Mouse (Mus musculus) layer of hippocampus, postnatal 36 days (tissue): ENCODE measurements around the gene Mob3a. TPM values are rescaled to one million over a fixed set of nuclear protein-coding genes. Genes with fewer than 3 reads are reported as not detected.
A peak's percentile ranks its signal among the peaks of the same experiment; 100 is the strongest.

Source experiments
- DNase-seq, 2 experiments: peaks; one replicate each; pipeline ENCODE4 v3.0.0; 2022
- total RNA-seq, 2 experiments: library from RNA; stranded (reverse); gene quantifications; 2 replicates each; pipeline ENCODE4 v1.2.3; 2021

The Mob3a gene
- total RNA-seq, 2 experiments from 2014 or later, result 16.0 to 16.1 TPM

DNA sequence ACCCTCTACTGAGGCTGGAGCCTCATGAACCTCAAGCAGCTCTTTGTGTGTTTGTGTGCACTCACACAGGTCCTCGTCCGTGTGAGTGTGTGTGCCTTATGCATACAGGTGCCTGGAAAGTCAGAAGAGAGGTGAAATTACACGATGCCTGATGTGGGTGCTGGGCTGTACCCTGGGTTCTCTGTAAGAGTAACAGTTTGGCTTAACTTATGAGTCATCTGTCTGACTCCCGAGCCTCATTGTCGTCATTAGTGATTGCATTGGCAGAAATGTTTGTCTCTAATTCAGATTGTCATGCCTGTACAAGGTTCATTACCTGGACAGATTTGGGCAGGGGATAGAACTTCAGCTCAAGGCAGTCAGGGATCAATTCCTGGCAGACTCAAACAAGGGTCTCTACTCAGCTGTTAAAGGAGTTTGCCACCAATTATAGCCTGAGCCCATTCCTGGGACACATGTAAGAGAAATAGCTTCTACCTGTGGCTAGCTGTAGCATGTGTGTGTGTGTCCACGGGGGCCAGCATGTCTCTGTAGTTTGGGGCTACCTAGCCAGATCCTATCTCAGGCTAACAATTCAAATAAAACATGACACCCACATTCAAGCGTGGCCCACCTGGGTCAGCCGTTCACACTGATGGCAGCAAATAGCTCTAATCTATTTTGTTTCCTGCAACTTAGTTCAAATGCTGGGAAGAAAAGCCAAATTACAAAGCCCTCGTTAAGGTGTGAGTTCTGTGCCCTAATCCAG, 24.5 kb downstream of the Mob3a start:
- no peak for DNase-seq

DNA sequence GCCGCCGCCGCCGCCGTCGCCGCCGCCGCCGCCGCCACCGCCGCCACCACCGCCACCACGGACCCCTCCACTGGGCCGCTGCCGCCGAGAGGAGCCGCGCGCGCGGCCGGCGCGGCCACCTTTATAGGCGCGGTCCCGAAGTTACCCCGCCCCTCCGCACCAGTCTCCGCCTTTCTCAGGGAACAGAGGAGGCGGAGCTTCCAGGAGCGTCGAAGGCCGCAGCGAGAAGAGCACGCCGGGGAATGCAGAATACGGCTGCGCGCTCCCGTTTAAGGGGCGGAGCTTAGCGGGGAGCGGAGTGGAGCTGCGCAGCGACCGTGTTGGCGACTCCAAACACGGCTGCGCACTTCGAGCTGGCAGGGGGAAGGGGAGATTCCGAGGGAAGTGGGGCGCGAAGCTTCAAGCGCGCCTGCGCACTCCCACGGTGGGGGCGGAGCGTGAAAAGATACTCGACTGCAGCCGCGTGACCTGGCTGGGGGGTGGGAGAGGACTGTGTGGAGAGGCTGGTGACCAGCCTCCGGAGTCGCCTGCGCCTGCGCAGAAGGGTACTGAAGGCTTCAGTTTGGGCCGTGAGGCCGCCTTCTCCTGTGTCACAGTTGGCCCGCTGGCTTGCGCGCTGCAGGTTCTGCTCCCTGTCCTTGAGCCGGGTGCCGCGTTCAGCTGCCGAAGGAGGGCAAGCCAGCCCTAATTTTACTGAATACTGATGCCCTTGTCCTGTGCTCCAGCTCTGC, 25.4 kb downstream of the Mob3a start:
- DNase-seq, result peak; percentile 99

DNA sequence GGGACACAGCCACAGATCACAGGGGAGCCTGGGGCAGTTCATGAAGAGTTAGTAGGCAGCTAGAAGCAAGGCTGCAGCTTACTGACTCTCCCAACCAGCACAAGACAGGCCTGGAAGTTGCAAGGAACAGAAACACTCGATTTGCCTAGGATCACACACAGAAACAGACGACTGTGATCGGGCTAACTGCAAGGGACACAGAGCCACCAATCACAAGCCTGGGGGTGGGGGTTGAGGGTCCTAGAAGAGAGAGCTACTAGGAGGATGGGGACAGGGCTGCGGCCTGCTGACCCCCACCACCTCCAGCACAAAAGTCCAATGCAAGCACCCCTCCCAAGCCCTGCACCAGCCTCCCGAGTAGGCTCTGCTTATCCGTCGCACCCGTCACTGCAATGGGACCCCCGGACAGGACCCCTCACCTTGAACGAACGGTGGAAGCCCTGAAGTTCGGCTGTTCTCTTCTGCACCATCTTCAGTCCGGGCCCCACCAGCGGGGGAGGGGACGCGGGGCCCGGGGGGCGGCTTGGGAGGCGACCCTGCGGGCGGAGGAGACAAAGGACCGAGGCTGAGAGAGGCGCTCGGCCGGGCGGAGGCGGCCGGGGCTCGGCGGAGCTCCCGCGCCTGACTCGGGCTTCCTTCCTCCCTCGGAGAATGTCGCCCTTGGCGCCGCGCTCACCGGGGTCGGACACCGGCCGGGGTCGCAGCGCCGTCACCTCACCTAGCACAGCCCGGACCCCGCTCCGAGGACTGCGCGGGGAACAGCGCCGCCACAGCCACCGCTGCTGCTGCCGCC, 26.2 kb downstream of the Mob3a start:
- DNase-seq, result peak in 1 of 2 experiments; percentile 48

DNA sequence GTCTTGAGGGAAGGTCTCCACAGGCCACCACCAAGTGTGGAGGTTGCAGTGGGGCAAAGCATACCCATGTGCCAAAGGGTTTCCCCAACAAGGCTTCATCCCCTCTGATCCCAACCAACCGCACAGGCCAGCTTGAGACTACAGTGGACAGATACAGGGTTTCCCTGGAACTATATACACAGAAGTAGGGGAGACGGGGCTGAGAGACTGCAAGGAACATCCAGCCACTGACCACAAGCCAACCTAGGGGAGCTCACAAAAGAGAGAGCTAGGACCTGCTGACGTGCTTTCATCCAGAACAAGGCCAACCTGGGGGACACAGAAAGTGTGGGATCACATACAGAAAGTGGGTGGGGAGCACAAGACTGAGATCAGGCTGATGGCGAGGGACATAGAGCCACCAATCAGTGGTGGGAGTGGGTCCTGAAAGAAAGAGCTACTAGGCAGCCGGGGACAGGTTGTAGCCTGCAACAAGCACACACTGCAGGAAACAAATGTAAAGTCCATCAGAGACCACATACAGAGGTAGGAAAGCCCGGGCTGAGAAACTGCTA, 26.8 kb downstream of the Mob3a start:
- DNase-seq, result no peak

DNA sequence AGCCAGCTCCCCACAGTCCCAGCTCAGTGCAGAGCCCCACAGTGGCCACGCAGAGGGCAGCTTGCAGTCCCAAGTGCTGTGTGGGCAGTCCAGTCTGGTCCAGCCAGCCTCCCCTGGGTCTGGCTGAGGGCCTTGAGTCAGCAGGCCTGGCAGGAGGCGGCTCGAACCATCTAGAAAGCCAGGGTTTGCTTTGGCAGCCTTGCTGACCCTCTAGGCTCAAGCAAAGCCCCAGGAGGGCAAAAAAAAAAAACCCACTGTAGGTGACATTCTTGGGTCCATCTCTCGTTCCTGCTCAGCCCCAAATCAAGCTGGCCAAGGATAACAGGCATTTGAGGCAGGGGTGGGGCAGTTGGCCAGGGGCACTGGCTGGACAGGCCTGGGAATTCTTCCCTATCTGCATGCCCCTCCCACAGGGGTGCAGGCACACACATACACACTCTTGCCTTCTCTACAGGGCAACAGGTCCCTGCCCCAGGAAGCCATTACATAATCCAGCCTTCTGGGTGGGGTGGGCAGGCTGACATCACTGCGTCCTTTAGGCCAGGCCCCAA, 27.5 kb downstream of the Mob3a start:
- DNase-seq, result no peak

DNA sequence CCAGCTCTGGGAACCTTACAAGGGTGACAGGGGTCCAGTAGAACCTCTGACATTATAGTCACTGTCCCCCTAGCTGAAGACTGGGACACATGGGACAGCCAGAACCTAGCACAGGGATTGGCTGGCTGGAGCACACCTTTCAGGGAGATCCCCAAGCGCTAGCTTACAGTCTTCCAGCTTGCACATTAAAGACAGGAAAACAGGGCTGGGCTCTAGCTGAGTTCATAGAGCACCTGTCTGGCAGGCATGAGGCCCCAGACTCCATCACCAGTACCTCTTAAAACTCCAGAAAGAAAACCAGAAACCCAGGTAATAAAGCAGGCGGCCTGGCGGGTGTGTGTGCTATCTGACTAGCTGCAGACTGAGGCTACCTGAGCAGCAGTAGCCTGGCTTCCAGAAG, 28.1 kb downstream of the Mob3a start:
- DNase-seq, result no peak

DNA sequence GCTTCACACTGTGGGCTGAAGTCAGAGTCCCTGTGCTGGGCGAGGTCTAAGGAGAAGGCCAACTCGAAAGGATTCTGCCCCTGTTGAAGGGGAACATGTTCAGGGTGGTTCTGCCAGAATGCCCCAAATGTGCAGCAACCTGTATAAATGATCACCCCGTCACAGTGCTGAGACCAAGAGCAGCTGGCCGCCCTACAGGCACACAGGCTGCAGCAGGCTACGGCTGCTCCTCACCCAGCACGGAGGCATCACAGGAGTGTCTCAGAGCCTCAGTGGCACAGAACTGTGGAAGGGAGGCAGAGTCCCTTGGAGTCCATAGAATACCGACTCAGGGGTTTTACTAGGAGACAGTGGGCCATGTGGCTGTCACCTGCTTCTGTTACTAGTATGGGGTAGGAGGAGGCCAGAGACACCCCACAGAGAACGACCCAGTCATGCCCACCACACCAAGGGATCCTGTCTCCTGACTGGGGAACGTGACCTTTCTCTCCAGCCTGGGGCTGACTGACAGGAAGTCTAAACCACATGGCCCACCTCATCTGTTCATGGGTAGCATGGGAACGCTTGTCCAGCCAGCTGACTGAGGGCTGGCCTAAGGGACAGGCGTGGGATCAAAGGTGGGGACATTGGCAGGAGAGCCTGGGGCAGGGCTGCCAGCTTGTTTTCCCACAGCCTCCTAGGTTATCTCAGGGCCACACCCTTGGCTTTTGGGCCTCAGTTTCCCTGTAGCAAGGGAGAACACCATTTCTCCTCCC, 29.7 kb downstream of the Mob3a start:
- DNase-seq, result no peak

DNA sequence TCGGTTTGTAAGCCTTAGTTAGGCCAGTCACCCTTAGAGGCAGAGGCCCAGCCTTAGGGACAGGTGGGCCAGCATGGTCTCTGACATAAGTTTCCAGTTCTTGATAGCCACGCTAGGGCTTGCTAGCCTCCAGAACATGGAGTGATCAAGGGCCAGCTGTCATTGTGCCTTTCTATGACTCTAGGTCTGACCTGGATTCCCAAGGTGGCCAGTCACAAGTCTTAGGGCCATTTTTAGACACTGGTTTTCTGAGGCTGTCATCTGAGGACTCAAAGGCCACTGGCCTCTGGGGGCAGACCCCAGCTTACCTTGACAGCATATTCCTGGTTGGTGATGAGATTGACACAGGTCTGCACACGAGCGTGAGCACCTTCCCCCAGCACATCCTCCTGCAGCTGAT, 30.5 kb downstream of the Mob3a start:
- no peak for DNase-seq

DNA sequence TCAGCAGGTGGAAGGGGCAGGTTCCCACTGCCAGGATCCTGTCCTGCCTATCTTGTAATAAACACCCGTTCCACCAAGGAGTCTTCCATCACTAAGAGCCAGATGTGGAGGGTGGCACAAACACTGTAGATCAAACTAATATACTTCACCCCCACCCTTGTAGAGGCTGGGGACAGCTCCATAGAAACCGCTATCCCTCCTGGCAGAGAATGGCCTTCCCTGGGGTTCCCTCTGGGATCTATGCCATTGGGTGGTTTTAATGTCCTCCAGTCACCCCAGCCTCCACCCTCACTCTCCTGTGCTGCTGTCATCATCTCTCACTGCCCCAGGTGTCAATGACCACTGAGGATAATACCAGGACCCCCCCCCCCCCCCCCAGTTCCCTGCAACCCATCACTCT, 31.2 kb downstream of the Mob3a start:
- DNase-seq, result no peak

DNA sequence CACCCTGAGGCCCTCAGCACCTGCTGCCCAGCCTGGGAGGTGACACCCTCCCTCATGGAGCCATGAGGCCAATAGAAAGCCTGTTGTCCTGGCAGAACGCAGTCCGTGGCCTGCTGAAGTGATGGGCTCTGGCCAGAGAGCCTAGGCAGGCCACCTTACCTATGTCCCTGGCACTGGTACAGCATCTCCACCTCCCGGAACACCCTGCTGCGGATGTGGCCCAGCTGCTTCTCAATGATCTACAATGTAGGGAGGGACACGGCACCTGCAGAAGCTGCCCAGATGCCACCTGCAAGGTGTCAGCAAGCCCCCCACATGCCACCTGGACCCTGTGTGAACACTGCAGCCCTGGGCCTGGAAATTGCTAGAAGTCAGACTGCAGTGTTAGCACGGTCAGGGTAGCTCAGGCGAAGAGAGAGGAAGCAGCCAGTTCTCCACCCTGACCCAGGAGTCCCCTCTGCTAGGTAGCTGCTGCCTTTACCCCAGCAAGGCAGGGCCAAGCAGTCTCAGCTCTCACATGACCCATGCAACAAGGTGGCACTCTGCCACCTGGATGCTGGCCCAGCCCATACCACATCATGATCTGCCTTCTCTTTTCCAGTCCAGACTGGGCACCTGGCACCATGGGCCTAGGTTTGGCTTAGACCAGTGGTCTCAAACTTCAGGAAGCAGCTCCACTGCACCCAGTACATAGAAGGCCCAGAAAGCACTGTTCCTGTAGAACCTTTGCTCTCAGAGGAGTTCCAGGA, 31.9 kb downstream of the Mob3a start:
- DNase-seq, result no peak

DNA sequence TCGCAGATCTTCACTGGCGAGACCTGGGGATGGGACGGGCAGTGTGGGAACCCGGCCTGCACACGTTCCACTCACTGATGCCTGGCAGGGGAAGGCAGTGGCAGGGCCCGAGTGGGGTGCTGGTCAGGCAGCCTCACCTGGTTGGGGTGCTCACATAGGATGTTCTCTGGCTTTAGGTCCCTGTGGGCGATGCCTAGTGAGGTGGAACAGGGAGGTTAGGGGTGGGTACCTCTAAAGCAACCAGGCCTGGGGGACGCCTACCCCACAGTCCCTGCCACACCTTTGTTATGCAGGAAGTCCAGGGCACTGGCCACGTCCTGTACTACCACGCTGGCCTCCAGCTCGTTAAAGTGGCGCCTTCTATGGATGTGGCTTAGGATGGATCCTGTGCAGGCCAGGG, 32.8 kb downstream of the Mob3a start:
- no peak for DNase-seq

DNA sequence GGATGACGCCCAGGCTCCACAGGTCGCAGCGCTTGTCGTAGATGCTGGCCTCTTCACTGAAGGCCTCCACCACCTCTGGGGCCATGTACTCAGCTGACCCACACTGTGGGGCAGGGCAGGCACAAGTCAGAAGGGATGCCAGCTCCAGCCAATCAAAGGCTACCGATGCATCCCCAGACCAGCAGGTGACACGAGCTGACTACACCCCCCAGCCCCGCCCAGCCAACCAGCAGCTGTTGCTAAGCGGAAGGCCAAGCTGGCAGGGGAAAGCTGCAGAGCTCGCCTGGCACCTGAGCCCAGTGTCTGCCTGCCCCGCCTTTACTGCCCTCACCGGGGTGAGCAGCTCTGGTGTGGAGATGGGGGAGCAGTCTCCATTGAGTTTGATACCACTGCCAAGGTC, 33.2 kb downstream of the Mob3a start:
- DNase-seq, result no peak

DNA sequence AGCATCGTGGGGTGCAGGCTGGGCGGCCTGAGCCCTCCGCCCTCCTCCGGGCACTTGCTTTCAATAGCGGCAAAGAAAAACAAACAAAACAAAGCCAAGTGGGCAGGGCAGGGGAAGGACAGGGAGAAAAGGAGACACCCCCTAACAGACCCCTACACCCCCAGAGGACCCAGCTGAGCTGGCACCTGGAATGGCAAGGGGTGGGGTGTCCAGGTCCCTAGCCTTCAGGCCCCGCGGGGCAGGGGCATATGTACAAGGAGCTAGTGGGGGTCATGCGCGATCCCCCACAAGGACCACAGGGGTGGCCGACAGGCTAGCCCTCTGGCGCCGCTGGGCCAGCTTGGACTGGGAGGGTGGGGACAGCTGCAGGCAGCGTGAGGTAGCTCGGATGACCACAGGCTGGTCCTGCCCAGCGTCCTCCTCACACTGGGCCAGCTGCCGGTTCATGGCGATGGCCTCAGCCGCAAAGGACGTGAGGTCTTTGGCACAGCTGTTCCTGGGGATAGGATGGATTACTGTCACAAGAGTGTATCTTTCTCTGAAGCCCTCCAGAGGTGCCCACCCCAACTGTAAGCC, 34.9 kb downstream of the Mob3a start:
- no peak for DNase-seq

DNA sequence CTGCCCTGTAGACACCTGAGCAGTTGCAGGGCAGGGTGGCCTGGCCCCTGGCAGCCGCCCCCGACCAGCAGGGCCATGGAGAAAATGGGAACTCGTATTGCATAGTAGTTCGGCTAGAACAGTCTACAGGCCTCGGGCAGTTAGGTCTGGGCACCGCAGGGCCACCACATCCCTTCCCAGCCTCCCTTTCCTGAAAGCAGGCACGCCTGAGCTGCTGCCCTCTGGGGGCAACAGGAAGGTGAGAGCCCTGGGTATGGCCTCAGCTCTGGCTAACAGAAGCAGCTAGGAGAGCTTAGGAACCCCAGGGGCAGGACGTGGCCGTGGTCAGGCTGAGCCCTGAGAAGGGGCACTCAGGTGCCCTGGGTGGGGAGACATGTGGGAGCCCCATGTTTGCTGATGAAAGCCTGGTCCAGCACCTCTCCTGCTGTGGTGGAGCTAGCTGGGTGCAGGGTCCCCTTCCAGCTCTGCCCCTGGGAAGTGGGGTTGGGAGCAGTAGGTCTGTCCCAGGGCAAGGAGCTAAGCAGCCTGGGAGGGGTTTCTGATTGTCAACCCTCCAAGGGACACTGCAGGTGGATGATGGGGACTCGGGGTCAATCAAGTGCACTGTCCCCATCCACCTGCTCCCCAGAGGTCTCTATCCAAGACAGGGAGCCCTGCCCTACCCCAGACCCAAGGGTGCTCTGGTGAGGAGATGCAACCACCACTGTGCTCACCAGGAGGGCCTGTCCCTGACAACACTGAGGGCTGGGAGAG, 35.6 kb downstream of the Mob3a start:
- no peak for DNase-seq

DNA sequence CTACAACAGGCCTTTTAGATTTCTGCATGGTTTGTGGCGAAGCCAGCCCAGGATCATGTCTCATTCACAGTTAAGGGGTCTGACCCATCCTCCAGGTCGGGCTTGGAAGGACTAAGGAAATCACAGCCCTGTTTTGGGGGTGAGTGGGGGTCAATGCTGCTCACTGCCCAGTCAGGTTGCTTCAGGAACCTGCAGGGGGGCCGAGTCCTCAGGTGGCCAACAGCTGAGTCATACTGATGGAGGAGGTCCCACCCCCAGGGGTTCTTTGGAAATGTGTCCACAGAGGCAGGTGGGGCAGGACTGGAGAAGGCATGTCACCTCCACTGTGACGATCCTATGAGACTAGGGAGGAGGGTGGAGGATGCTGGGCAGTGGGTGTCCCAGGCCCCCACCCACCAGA, 36.3 kb downstream of the Mob3a start:
- DNase-seq, result no peak

DNA sequence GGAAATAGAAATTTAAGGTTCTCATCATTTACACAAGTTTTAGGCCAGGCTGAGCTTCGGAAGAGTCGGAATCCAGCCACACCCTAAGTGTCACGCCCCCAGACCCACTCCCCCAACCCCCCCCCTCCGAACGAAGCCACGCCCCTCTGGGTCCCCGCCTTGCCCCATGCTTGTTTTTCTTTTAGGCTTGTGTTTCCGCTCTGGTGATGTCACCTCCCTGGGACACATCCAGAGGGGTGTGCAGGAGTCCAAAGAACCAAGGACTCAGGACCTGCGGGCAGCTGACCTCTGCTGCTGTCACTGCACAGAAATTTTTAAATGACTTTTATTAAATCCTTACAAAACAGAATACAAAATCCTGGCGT, 36.8 kb downstream of the Mob3a start:
- no peak for DNase-seq

DNA sequence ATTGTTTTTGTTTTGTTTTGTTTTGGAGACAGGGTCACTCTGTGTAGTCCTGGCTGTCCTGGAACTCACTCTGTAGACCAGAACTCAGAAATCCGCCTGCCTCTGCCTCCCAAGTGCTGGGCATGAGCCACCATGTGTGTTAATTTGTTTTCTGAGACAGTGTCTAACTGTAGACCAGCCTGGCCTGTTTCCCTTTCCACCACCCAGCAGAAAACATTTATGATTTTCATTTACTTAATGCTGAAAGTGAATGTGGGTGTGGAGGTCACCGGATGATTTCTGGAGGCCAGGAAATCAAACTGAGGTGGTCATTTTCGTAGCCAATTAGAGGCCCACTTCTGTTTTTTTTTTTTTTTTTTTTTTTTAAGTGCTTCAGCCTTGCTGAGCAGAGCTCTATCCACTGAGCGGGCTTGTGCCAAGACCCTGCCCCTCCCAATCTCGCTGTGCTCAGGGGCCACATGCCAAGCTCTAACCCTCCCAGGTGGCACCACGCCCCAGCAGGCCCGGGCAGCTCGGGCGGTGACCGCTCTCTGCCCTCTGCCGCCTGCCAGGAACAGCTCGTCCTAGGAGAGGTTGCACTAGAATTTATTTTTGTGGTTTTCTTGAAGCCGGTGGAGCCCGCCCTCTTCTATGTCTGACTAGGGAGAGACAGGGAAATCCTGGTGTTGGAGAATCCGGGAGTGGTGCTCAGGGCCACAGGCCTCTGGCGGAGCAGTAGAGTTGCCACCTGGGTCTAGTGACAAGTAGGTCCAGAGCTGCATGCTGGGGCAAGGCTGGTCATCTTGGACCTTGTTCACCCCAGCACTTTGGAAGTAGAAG, 37.4 kb downstream of the Mob3a start:
- peak; percentile 45 to 49 for DNase-seq

DNA sequence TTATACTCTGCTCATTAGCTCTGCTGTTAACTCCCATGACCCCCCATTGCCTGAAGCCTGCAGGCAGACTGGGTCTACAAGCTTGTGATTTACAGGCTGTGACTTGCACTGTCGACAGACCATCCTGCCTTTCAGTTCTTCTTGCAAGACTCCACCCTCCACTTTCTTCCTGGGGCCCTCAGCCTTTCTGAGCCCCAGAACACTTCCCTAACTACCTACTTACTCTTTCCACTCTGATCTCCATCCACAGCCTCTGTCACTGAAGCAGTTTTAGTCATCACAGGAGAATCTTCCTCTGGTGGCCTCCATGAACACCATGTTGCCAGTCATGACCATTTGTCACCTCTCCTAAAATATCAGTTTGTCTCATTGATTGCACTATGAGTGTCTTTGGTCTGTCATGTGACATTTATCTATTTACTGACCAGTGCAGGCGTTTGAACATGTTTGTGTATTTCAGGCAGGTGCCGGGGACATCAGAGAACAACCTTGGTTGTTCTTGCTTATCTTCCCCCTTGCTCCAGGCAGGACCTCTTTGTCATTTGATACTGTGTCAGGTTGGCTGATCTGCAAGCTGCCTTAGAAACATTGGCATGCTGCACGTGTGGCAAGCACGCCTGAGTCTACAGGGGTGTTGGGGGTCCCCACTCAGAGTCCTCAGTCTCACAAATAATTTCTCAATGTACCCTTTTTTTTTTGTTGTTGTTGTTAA, 38.1 kb downstream of the Mob3a start:
- DNase-seq, result no peak

DNA sequence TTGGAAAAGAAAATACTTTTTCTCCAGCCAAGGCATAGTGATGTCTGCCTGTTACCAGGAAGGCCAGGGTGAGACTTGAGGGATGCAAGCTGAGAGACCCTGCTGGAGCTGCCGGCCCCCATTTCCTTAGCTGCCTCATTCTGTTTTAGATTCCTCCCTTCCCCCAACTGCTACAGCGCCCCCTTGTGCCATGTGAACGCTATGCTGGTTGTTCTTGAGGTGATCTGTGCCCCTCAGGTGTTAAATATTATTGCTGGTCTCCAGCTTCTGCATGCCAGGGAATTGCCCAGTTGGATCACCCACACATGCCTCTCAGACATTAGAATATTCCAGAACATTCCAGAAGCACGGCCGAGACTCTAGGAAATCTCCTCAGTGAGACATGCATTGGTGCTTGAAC, 40.6 kb downstream of the Mob3a start:
- DNase-seq, result no peak
